Mouse (Mus musculus): ENCODE data around the gene Lap3. TPM values are rescaled to one million over a fixed set of nuclear protein-coding genes. Genes with fewer than 3 reads are reported as not detected.
A peak's percentile ranks its signal among the peaks of the same experiment; 100 is the strongest.

Lap3 gene
- 14.5 and 14.9 TPM in 2 replicates for polyA plus RNA-seq (2012; rRNA removed)

DNA sequence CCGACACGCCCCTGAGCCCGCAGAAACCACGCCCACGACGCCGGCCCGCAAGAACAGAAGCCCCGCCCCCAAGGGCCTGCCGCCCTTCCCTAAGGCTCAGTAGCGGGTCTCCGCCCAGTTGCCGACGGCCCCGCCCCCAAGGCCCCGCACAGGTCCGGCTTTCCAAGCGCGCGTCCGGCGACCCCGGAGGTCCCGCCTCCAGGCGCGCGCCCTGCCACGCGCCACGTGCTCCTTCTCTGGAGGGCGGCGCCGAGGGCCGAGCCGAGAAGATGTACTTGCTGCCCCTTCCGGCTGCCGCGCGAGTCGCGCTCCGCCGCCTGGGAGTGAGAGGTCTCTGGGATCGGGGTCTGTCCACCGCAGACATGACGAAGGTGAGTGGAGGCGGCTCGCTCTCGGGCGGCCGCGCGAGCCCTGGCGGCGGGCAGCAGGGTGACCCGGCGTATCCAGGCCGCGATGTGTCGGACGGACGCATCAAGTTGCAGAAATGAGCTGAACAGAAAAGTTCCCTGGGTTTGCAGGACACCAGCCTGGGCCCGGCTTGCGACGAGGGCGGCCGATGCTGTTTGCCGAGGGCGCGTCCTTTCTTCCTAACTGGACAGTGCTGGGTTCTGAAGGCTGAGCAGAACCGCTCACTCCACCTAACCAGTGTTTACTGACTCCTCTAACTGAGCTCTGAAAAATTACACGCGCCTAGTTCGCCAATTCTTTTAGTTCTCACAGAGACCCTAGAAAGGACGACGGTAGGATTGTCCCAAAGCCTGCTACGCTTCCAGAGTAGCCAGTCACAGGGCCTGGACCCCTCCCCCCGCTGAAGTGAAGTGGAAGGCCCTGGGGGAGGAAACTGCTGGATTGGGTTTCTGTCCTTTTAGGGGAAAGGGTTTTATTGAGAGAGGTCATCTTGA is at the start of gene Lap3:
Lap3 (plus strand) TSS at position 184 of the 902 bp plus-strand sequence.
- TF ChIP-seq POLR2A (IDR thresholded peaks at IDR 0.05; ENCODE audit: control insufficient read depth, extremely low read depth, insufficient read depth, low read length, poor library complexity) (peak; percentile 44; the same call in 1 of the 2 replicates), CTCF (IDR thresholded peaks at IDR 0.05; ENCODE audit: borderline replicate concordance, control insufficient read depth, extremely low read depth, insufficient read depth, low read length, poor library complexity) (peak; percentile 70; the same call in 1 of the 2 replicates)
- no peaks in the 10 kb centered on the region for H3K27me3 ChIP-seq (ENCODE audit: control insufficient read depth, insufficient read depth, low read length)
- H3K36me3 ChIP-seq (ENCODE audit: control insufficient read depth, insufficient read depth, low read length), result no peaks in the 10 kb centered on the region
- peak within 1 kb of the TSS; percentile 77 for H3K4me3 ChIP-seq (ENCODE audit: control insufficient read depth, insufficient read depth, low read length)
- peak; percentile 99 for DNase-seq
- H3K4me1 ChIP-seq (replicated peaks; ENCODE audit: control insufficient read depth, insufficient read depth, low read length), result peaks cover 6% of the 10 kb centered on the region
- WGBS, result 1% methylated on average over 78 of the region's 78 CpGs
- H3K27ac ChIP-seq (ENCODE audit: control insufficient read depth, insufficient read depth, low read length), result no peak within 1 kb of the TSS

DNA sequence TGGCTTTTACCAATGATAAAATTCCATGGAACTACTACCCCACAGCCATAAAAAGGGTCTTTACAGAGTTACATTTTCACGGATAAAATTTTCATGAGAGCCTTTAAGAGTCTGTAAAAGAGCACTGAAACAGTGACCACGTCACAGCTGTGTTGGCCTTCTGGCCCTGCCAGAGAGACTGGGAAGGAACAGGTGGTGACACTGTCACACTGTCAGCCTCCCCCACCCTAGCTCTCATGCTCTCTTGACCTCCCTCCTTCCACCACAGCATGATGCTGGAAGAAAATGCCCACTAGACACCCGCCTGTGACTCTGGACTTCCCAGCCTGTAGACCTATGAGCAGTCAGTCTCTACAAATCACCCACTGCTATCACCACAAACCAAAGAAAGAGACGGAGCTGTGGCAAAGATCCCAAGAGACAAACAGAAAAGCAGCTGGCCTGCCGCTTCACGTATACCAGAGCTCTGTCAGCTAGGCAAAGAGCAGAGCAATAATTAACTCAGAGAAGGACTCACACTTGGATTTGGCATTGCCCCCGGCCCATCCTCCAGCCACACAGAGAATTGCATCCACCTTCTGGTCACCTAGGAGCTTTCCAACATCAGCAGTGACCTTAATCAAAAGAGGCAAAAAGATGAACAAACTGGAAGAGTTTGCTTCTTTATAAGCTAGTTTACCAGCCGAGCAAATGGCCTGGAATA is 48.9 kb upstream of the Lap3 start:
- H3K27me3 ChIP-seq (ENCODE audit: control insufficient read depth, insufficient read depth, low read length), result no peaks in the 10 kb centered on the region
- H3K4me1 ChIP-seq (replicated peaks; ENCODE audit: control insufficient read depth, insufficient read depth, low read length), result peaks cover 6% of the 10 kb centered on the region
- TF ChIP-seq POLR2A (IDR thresholded peaks at IDR 0.05; ENCODE audit: control insufficient read depth, extremely low read depth, insufficient read depth, low read length, poor library complexity), result no peak
- TF ChIP-seq CTCF (IDR thresholded peaks at IDR 0.05; ENCODE audit: borderline replicate concordance, control insufficient read depth, extremely low read depth, insufficient read depth, low read length, poor library complexity), result no peak
- WGBS, result 97% methylated on average over 8 of the region's 8 CpGs
- DNase-seq, result no peak
- no peaks in the 10 kb centered on the region for H3K36me3 ChIP-seq (ENCODE audit: control insufficient read depth, insufficient read depth, low read length)
- no peak overlapping the region for H3K4me3 ChIP-seq (ENCODE audit: control insufficient read depth, insufficient read depth, low read length)
- no peak overlapping the region for H3K27ac ChIP-seq (ENCODE audit: control insufficient read depth, insufficient read depth, low read length)

DNA sequence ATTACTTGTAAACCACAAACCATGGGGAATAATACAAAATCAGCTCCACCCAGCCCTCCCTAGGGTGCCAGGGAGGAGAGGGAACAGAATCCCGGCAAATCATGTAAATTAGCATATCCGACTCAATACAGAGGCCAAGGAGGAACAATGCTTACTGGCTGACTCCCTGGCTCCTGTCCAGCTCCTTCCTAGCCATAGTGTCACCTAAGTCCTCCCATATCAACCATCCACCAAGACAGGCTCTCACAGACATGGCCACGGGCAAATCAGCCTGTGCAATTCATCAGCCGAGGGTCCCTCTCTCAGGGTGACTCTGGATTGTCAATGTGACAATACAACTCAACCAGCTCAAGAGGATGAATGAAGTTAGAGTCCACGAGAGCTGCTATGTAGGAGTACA is 44.5 kb upstream of the Lap3 start:
- Histone ChIP-seq H3K36me3 (ENCODE audit: control insufficient read depth, insufficient read depth, low read length) (no peaks in the 10 kb centered on the region), H3K4me3 (ENCODE audit: control insufficient read depth, insufficient read depth, low read length) (no peak overlapping the region), H3K27ac (ENCODE audit: control insufficient read depth, insufficient read depth, low read length) (no peak overlapping the region), H3K27me3 (ENCODE audit: control insufficient read depth, insufficient read depth, low read length) (no peaks in the 10 kb centered on the region), H3K4me1 (replicated peaks; ENCODE audit: control insufficient read depth, insufficient read depth, low read length) (peaks cover 9% of the 10 kb centered on the region)
- DNase-seq, result no peak
- no peak for TF ChIP-seq CTCF (IDR thresholded peaks at IDR 0.05; ENCODE audit: borderline replicate concordance, control insufficient read depth, extremely low read depth, insufficient read depth, low read length, poor library complexity)
- no peak for TF ChIP-seq POLR2A (IDR thresholded peaks at IDR 0.05; ENCODE audit: control insufficient read depth, extremely low read depth, insufficient read depth, low read length, poor library complexity)
- WGBS, result 87% methylated on average over 5 of the region's 5 CpGs

DNA sequence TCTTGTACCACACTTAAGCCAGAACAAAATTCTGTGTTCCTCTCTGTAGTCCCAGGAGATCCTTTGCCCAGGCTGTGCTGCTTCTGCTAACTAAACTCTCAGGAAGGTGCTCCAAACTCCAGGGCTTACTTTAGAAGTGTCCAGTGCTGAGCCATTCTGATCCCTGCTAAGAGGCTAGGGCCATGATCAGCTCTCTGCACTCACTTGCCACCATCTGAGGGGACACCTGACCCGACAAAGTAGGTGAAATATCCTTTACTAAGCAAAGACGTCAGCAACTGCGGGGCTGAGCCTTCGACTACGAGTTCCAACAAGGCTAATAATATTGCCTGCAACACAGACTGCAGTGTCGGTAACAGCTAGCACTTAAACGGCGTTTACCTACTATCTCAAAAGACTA is 44.0 kb upstream of the Lap3 start:
- no peak overlapping the region for H3K27ac ChIP-seq (ENCODE audit: control insufficient read depth, insufficient read depth, low read length)
- H3K4me3 ChIP-seq (ENCODE audit: control insufficient read depth, insufficient read depth, low read length), result no peak overlapping the region
- WGBS, result 2% methylated on average over 8 of the region's 8 CpGs

DNA sequence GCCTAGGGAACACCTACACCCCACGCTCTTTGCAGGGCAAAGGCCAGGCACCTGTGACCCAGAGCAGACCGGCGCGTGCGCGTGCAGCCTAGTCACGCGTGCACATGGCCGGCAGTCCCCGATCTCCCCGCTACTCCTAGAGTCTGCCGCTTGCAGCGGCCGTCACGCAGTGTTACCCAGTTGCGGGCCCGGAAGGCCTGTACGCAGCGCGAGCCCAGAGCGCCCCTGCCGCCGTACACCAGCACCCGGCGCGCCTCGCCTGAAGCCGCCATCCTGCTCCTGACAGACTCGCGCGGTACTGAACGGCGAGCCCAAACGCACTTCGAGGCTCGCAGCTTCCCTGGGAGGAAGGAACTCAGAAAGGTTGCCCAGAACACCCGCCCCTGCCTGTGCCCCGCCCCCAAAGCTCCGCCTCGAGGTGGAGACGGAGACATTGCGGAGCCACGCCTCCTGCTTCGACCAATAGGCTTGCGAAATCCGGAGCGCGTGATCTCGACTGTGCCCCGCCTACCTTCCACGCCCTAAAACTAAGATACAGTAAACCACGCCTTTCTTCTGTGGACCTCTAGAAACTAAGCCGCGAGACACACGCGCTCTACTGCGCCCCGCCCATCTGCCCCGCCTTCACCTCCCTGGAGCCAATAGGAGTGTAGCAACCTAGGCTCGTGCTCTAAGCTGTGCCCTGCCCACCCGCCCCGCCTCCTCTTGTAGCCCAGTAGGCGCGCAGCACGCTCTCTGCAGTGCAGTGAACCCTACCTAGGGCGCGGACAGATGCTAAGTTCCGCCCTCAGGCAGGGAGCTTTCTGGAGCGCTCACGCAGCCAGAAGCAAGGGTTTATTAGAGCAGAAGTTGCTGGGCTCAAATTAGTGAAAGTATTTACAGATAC is 43.1 kb upstream of the Lap3 start, which contains the start of gene Qdpr:
Qdpr (minus strand) TSS at position 406 of the 886 bp plus-strand sequence.
- peak; percentile 94 for DNase-seq
- Histone ChIP-seq H3K4me1 (replicated peaks; ENCODE audit: control insufficient read depth, insufficient read depth, low read length) (peaks cover 9% of the 10 kb centered on the region), H3K4me3 (ENCODE audit: control insufficient read depth, insufficient read depth, low read length) (peak within 1 kb of the TSS; percentile 54), H3K36me3 (ENCODE audit: control insufficient read depth, insufficient read depth, low read length) (no peaks in the 10 kb centered on the region), H3K27ac (ENCODE audit: control insufficient read depth, insufficient read depth, low read length) (no peak within 1 kb of the TSS), H3K27me3 (ENCODE audit: control insufficient read depth, insufficient read depth, low read length) (no peaks in the 10 kb centered on the region)
- peak; percentile 56; the same call in 1 of the 2 replicates for TF ChIP-seq CTCF (IDR thresholded peaks at IDR 0.05; ENCODE audit: borderline replicate concordance, control insufficient read depth, extremely low read depth, insufficient read depth, low read length, poor library complexity)
- TF ChIP-seq POLR2A (IDR thresholded peaks at IDR 0.05; ENCODE audit: control insufficient read depth, extremely low read depth, insufficient read depth, low read length, poor library complexity), result peak; percentile 61; the same call in 1 of the 2 replicates
- WGBS, result under 1% methylated on average over 70 of the region's 70 CpGs

More for the DNA sequence above, 44.0 kb upstream of the Lap3 start:
- Histone ChIP-seq H3K4me1 (replicated peaks; ENCODE audit: control insufficient read depth, insufficient read depth, low read length) (peaks cover 9% of the 10 kb centered on the region), H3K27me3 (ENCODE audit: control insufficient read depth, insufficient read depth, low read length) (no peaks in the 10 kb centered on the region), H3K36me3 (ENCODE audit: control insufficient read depth, insufficient read depth, low read length) (no peaks in the 10 kb centered on the region)
- TF ChIP-seq POLR2A (IDR thresholded peaks at IDR 0.05; ENCODE audit: control insufficient read depth, extremely low read depth, insufficient read depth, low read length, poor library complexity), result no peak
- TF ChIP-seq CTCF (IDR thresholded peaks at IDR 0.05; ENCODE audit: borderline replicate concordance, control insufficient read depth, extremely low read depth, insufficient read depth, low read length, poor library complexity), result no peak
- DNase-seq, result no peak
